Mouse (Mus musculus) bone marrow, adult 2 months (tissue): ENCODE measurements around the gene Arid1b.

Source experiments
- CTCF ChIP-seq: fragments of 200-500 bp; IDR thresholded peaks from 2 replicates; pipeline ENCODE4 v1.5.1; 2011; ENCODE audit warnings: low read length, control low read depth; ENCODE audit not compliant: control insufficient read depth, insufficient read depth
- POLR2A ChIP-seq: fragments of 200-500 bp; IDR thresholded peaks from 2 replicates; pipeline ENCODE4 v1.6.1; 2011; ENCODE audit warnings: low read depth, mild to moderate bottlenecking, control low read depth, low read length, borderline replicate concordance; ENCODE audit not compliant: control insufficient read depth

GRCm38 (mm10) chr17:5108546-5109142 is 114.5 kb downstream of the Arid1b start:
- TF ChIP-seq CTCF (no peak), POLR2A (no peak)
